Mouse (Mus musculus) liver, adult 2 months (tissue): ENCODE results near the gene Sox2. TPM values are rescaled to one million over a fixed set of nuclear protein-coding genes. Genes with fewer than 3 reads are reported as not detected.

ENCODE experiments used
- DNase-seq: peaks from one replicate; pipeline ENCODE4 v3.0.0-alpha.2; 2011; ENCODE audit warnings: low read depth, low spot score; ENCODE audit errors: extremely low read depth
- H3K27ac ChIP-seq: fragments of 200-500 bp; replicated peaks from 2 replicates; pipeline ENCODE4 v1.5.1; 2012; ENCODE audit warnings: low read depth, mild to moderate bottlenecking, control low read depth, inconsistent platforms, low read length; ENCODE audit not compliant: insufficient read depth
- H3K27me3 ChIP-seq: fragments of 200-500 bp; 2 replicates; pipeline ENCODE4 v1.6.1; 2012; ENCODE audit warnings: mild to moderate bottlenecking, moderate library complexity, low read length, inconsistent platforms; ENCODE audit not compliant: control insufficient read depth, insufficient read depth
- H3K36me3 ChIP-seq: fragments of 200-500 bp; 2 replicates; pipeline ENCODE4 v1.6.1; 2012; ENCODE audit warnings: low read length, inconsistent platforms; ENCODE audit not compliant: control insufficient read depth, insufficient read depth
- H3K4me1 ChIP-seq: fragments of 200-500 bp; 2 replicates; pipeline ENCODE4 v1.6.1; 2011; ENCODE audit warnings: low read length; ENCODE audit not compliant: control insufficient read depth, insufficient read depth
- H3K4me3 ChIP-seq: fragments of 200-500 bp; 2 replicates; pipeline ENCODE4 v1.5.1; 2011; ENCODE audit warnings: low read depth, mild to moderate bottlenecking, control low read depth, low read length, moderate library complexity; ENCODE audit not compliant: insufficient read depth
- H3K79me2 ChIP-seq: fragments of 200-500 bp; 2 replicates; pipeline ENCODE4 v1.6.1; 2012; ENCODE audit warnings: inconsistent platforms, mild to moderate bottlenecking, low read length, moderate library complexity; ENCODE audit not compliant: control insufficient read depth, insufficient read depth
- H3K9ac ChIP-seq: fragments of 200-500 bp; 2 replicates; pipeline ENCODE4 v1.6.1; 2012; ENCODE audit warnings: low read depth, mild to moderate bottlenecking, control low read depth, inconsistent platforms, low read length
- CTCF ChIP-seq: fragments of 200-500 bp; IDR thresholded peaks from 2 replicates; pipeline ENCODE4 v1.5.1; 2011; ENCODE audit warnings: low read depth, low read length, control low read depth
- POLR2A ChIP-seq: fragments of 200-500 bp; IDR thresholded peaks from 2 replicates; pipeline ENCODE4 v1.6.1; 2011; ENCODE audit warnings: low read length, control low read depth; ENCODE audit not compliant: insufficient read depth; ENCODE audit errors: extremely low read depth
- whole genome bisulfite sequencing: fragments of 180-500 bp; shearing (Covaris S2); methylation state at CpG from one replicate; pipeline ENCODE4 v1.1.7; 2018; 5-methylcytosine and 5-hydroxymethylcytosine counted together
- polyA plus RNA-seq: library from polyadenylated mRNA; depleted of rRNA; stranded (reverse); fragments of >200 nt; gene quantifications from 2 replicates; pipeline ENCODE4 v1.2.3, GENCODE M21; 2012
- total RNA-seq: library from RNA; depleted of rRNA; stranded (reverse); fragments of >200 nt; gene quantifications from 2 replicates; pipeline ENCODE4 v1.2.3, GENCODE M21; 2014

The Sox2 gene
- total and polyA plus RNA-seq, 2 experiments = not detected

DNA sequence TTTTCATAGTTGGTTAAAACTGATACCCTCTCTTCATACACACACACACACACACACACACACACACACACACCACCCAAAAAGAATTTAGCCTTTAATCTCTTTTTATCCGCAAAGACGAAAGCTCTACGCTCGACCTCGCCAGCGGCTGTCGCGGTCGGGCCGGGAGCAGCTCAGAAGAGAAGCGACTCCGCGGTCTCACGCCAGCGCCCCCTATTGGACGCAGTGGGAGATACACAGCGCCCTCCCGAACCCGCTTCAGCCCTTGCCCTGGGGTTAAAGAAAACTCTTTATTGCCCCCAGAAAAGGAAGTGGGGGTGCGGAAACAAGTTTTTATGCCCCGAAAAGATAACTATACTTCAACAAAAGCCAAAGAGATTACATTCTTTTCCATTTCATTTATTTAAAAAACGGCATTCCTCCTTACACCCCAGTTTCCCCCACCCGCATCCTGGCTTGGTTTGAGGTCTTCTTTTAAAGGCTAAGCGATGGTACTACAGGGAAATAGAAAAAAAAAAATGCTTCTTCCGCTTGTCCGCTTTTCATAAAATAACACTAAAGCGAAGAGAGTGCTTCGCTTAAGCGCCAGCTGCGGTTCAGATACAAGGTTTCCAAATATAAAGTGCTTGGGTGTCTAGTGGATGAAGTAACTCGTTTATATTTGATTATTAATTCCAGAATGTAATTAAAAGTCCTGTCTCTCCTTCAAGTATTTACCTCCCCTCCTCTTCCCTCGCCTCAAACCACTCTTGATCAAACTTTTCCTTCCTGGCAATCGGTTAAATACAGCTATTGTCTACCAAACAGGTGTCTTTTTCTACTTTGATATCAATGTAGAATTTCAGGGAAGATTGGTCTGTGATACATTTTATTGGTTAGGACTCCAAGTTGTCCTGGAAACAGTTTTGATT lies 9.3 kb upstream of the Sox2 start:
- 11% methylated on average over 33 of the region's 33 CpGs for WGBS
- no peak for DNase-seq
- Histone ChIP-seq H3K27me3 (peaks cover 14% of the 10 kb centered on the region; the same call in 1 of the 2 replicates), H3K36me3 (no peaks in the 10 kb centered on the region), H3K27ac (no peak overlapping the region), H3K79me2 (no peaks in the 10 kb centered on the region), H3K4me3 (no peak overlapping the region), H3K4me1 (no peaks in the 10 kb centered on the region), H3K9ac (no peak overlapping the region)
- TF ChIP-seq POLR2A (no peak), CTCF (peak; percentile 81)

DNA sequence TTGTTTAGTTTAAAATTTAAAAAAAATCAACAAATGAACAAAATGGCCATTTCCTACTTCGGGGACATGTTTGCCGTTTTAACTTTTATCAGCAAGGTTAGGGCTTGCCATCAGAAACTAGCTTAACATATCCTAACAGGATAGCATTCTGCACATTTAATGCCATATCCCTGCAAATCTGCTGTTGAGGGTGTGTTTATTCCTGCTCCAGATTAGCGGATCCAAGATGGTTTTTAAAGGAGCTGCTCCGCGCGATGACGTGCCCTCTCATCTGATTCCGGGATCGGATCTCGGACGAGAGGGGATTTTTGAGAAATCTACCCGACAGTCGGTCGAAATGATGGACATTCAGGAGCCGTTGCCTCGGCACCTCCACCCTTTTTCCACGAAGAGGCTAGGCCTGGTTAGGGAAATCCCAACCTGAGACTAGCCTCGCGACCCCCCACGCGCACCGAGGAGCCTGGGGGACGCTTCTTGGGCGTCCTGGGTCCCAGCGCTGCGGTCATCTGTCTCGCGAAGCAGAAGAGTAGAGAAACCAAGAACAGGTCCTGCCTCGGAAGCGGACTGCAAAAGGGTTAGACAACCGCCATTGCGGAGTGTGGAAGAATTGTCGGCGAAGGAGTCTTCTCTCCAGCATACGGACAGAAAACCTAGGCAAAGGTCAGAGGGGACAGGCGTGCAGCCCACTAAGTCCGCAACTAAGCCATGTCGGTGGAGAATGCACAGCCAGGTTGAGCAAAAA lies 8.3 kb upstream of the Sox2 start:
- no peak for TF ChIP-seq POLR2A
- TF ChIP-seq CTCF = no peak
- no peak overlapping the region for H3K27ac ChIP-seq
- no peak overlapping the region for H3K9ac ChIP-seq
- H3K4me3 ChIP-seq = no peak overlapping the region
- no peaks in the 10 kb centered on the region for H3K36me3 ChIP-seq
- 4% methylated on average over 38 of the region's 38 CpGs for WGBS
- DNase-seq = no peak
- no peaks in the 10 kb centered on the region for H3K4me1 ChIP-seq
- H3K79me2 ChIP-seq = no peaks in the 10 kb centered on the region
- H3K27me3 ChIP-seq = peaks cover 14% of the 10 kb centered on the region; the same call in 1 of the 2 replicates

- no peak overlapping the region for H3K9ac ChIP-seq
- peaks cover 14% of the 10 kb centered on the region; the same call in 1 of the 2 replicates for H3K27me3 ChIP-seq
- H3K4me1 ChIP-seq = no peaks in the 10 kb centered on the region
- DNase-seq = no peak
- no peaks in the 10 kb centered on the region for H3K36me3 ChIP-seq
- TF ChIP-seq CTCF (no peak), POLR2A (no peak)
- whole genome bisulfite sequencing = 4% methylated on average over 20 of the region's 20 CpGs
- no peaks in the 10 kb centered on the region for H3K79me2 ChIP-seq
- H3K4me3 ChIP-seq = no peak overlapping the region
- H3K27ac ChIP-seq = no peak overlapping the region
These were observed 7.7 kb upstream of the Sox2 start for GRCm38 (mm10) chr3:34642498-34642941.

- 6% methylated on average over 5 of the region's 5 CpGs for WGBS
- peaks cover 14% of the 10 kb centered on the region; the same call in 1 of the 2 replicates for H3K27me3 ChIP-seq
- H3K79me2 ChIP-seq = no peaks in the 10 kb centered on the region
- no peak overlapping the region for H3K27ac ChIP-seq
- no peaks in the 10 kb centered on the region for H3K36me3 ChIP-seq
- TF ChIP-seq POLR2A (no peak), CTCF (no peak)
- DNase-seq = no peak
- H3K9ac ChIP-seq = no peak overlapping the region
- H3K4me1 ChIP-seq = no peaks in the 10 kb centered on the region
- no peak overlapping the region for H3K4me3 ChIP-seq
These were observed 7.1 kb upstream of the Sox2 start for GRCm38 (mm10) chr3:34643067-34643466.

DNA sequence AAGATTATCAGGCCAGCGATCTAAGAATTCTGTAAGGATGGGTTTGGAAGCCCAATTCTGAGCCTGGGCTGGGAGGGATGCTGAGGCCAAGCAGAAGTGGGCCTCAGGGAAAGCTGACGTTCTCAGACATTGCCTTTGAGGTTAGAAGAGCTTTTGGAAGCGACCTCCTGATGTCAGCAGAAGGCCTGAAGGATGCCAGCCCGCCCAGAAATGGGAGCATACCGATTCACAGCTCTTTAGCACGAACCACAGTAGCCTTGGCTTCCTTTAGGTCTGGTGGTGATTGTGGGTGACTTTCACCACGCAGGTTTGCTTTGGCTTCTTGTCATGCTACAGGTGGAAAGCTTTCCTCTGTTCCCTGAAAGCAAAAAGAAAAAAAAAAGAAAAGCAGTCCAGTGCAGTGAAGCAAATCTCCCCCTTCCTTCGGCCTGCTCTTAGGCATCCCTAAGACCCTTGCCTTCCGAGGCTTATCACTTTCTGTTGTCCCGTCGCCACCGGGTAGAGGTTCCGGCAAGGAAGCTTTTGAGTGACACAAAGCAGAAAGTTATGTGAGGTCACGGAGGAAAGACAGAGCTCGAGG lies 6.6 kb upstream of the Sox2 start:
- no peak overlapping the region for H3K4me3 ChIP-seq
- no peaks in the 10 kb centered on the region for H3K79me2 ChIP-seq
- H3K27ac ChIP-seq = no peak overlapping the region
- H3K9ac ChIP-seq = no peak overlapping the region
- WGBS = 7% methylated on average over 15 of the region's 15 CpGs
- H3K4me1 ChIP-seq = no peaks in the 10 kb centered on the region
- no peaks in the 10 kb centered on the region for H3K36me3 ChIP-seq
- no peak for DNase-seq
- peaks cover 12% of the 10 kb centered on the region for H3K27me3 ChIP-seq
- TF ChIP-seq CTCF (no peak), POLR2A (no peak)
